Mouse (Mus musculus) effector memory CD4-positive, alpha-beta T cell, adult 7 months (primary cell): Measurements from ENCODE around the gene Gpr162. TPM values are rescaled to one million over a fixed set of nuclear protein-coding genes. Genes with fewer than 3 reads are reported as not detected.

ENCODE experiments used
- polyA plus RNA-seq: library from polyadenylated mRNA; unstranded; fragments of 100-300 nt; shearing (Covaris generic); gene quantifications from one replicate; pipeline ENCODE4 v1.2.1, GENCODE M21; 2017

Gene Gpr162
- not detected for polyA plus RNA-seq

GRCm38 (mm10) chr6:124863658-124864298, at the start of gene Gpr162:
Gene Gpr162 (minus strand): TSS chr6:124863983.

GRCm38 (mm10) chr6:124911533-124912218, 47.9 kb upstream of the Gpr162 start, which contains the start of gene Lag3:
Gene Lag3 (minus strand): TSS chr6:124911705.

GRCm38 (mm10) chr6:124887986-124888385, 24.2 kb upstream of the Gpr162 start, which contains the start of gene Cd4:
Gene Cd4 (minus strand): TSS chr6:124888221.

GRCm38 (mm10) chr6:124856916-124857839, 6.6 kb downstream of the Gpr162 start, which contains the start of gene P3h3:
Gene P3h3 (minus strand): TSS chr6:124857752.

GRCm38 (mm10) chr6:124840241-124841167, 23.3 kb downstream of the Gpr162 start, which contains the start of gene Gnb3:
Gene Gnb3 (minus strand): TSS chr6:124840275.

GRCm38 (mm10) chr6:124828868-124829798, 34.6 kb downstream of the Gpr162 start, which contains the start of the genes Usp5 and Cdca3:
Gene Usp5 (minus strand): TSS chr6:124829484.
Gene Cdca3 (plus strand): TSS chr6:124829547.

GRCm38 (mm10) chr6:124813933-124814332, 49.9 kb downstream of the Gpr162 start, which contains the start of gene Tpi1:
Gene Tpi1 (minus strand): TSS chr6:124814296.

Other genes starting within 250 kb of the Gpr162 start
- not detected for gene C1s2, start 227.9 kb downstream of the Gpr162 start, polyA plus RNA-seq
- gene Lpcat3, start 201.0 kb downstream of the Gpr162 start, polyA plus RNA-seq, result 24.7 TPM
- gene Emg1, start 151.8 kb downstream of the Gpr162 start, polyA plus RNA-seq, result 304 TPM
- 134 TPM for gene Phb2, start 151.6 kb downstream of the Gpr162 start, polyA plus RNA-seq
- gene Ptpn6, start 125.3 kb downstream of the Gpr162 start, polyA plus RNA-seq, result 292 TPM
- 328 TPM for gene Grcc10, start 122.6 kb downstream of the Gpr162 start, polyA plus RNA-seq
- gene Gm45234, start 108.0 kb downstream of the Gpr162 start, polyA plus RNA-seq, result not detected
- 15.0 TPM for gene Atn1, start 107.5 kb downstream of the Gpr162 start, polyA plus RNA-seq
- gene Eno2, start 94.3 kb downstream of the Gpr162 start, polyA plus RNA-seq, result 2.6 TPM
- gene Lrrc23, start 84.3 kb downstream of the Gpr162 start, polyA plus RNA-seq, result 6.4 TPM
- gene Spsb2, start 55.3 kb downstream of the Gpr162 start, polyA plus RNA-seq, result 1.8 TPM
- 98.4 TPM for gene Tpi1, start 49.7 kb downstream of the Gpr162 start, polyA plus RNA-seq
- gene Usp5, start 34.5 kb downstream of the Gpr162 start, polyA plus RNA-seq, result 69.2 TPM
- 3.2 TPM for gene Cdca3, start 34.4 kb downstream of the Gpr162 start, polyA plus RNA-seq
- not detected for gene Gnb3, start 23.7 kb downstream of the Gpr162 start, polyA plus RNA-seq
- gene P3h3, start 6.2 kb downstream of the Gpr162 start, polyA plus RNA-seq, result not detected
- 584 TPM for gene Cd4, start 24.2 kb upstream of the Gpr162 start, polyA plus RNA-seq
- gene Lag3, start 47.7 kb upstream of the Gpr162 start, polyA plus RNA-seq, result not detected
- gene Ptms, start 56.1 kb upstream of the Gpr162 start, polyA plus RNA-seq, result 4.5 TPM
- gene Mlf2, start 67.4 kb upstream of the Gpr162 start, polyA plus RNA-seq, result 126 TPM
- gene Cops7a, start 101.6 kb upstream of the Gpr162 start, polyA plus RNA-seq, result 38.9 TPM
- not detected for gene Pianp, start 132.7 kb upstream of the Gpr162 start, polyA plus RNA-seq
- gene Zfp384, start 145.2 kb upstream of the Gpr162 start, polyA plus RNA-seq, result 55.9 TPM
- 49.3 TPM for gene Ing4, start 175.8 kb upstream of the Gpr162 start, polyA plus RNA-seq
- 7.8 TPM for gene Acrbp, start 185.7 kb upstream of the Gpr162 start, polyA plus RNA-seq
- 7.1 TPM for gene Lpar5, start 203.9 kb upstream of the Gpr162 start, polyA plus RNA-seq
- gene Chd4, start 232.0 kb upstream of the Gpr162 start, polyA plus RNA-seq, result 37.9 TPM